Mouse (Mus musculus) E14TG2a.4 (cell line): ENCODE results near the gene Coro1a.

ENCODE experiments used
- CTCF ChIP-seq: conservative IDR thresholded peaks from 2 replicates; pipeline ENCODE4 v1.5.1; 2014; ENCODE audit warnings: low read length
- NANOG ChIP-seq: IDR thresholded peaks from 2 replicates; pipeline ENCODE4 v1.6.1; 2014; ENCODE audit warnings: borderline replicate concordance, low read length, mixed read lengths
- POU5F1 ChIP-seq: IDR thresholded peaks from 2 replicates; pipeline ENCODE4 v1.6.1; 2014; ENCODE audit warnings: low read length, borderline replicate concordance

GRCm38 (mm10) chr7:126657522-126657921 lies 50.1 kb downstream of the Coro1a start:
- TF ChIP-seq CTCF (no peak), POU5F1 (no peak), NANOG (no peak)
